6 mouse cellular contexts compared by ENCODE assay signal in the genomic region with DNA sequence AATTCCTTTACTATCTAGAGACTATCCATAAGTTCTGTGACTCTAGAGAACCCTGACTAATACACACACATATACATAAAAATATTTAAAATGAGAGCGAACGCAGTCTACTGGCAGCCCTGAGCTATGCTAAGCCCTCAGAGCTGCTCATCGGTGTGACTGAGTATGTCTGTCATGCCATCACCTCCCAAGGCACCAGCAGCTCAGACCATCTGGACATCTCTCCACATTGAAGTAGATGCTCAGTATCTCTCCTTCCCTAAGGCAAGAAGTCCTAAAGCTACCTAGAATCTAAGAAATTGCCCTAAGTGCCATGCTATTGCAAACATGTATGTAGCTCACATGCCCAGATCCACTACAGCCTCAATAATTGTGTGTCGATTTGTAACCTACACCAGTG.
"Had no signal": no experiment of that assay in that cellular context is flagged by ENCODE, and none has a peak within 500 bp of the region (broad histone marks: within the 10 kb centered on the region; RNA-seq: fewer than 3 reads in every experiment).

No protein-coding gene starts in this region.

- DNase-seq: lung, postnatal 14 days; lung, postnatal 36 days; right cerebral cortex, postnatal 14 days; thymus, adult 2 months; thymus, postnatal 25 days; thymus, postnatal 4 days had no signal
